Mouse (Mus musculus) lung, postnatal 14 days (tissue): ENCODE results near the gene Ggct.

Experiments
- DNase-seq: peaks from one replicate; pipeline ENCODE4 v3.0.0; 2021

The Ggct gene

GRCm38 (mm10) chr6:54992734-54993260, at the start of gene Ggct:
Gene Ggct, minus strand, starts transcription at chr6:54992950.
- DNase-seq = peak; percentile 95

- DNase-seq = no peak
Observed at GRCm38 (mm10) chr6:55040031-55040430, 47.3 kb upstream of the Ggct start.

- no peak for DNase-seq
Observed at GRCm38 (mm10) chr6:55039446-55039783, 46.7 kb upstream of the Ggct start.

GRCm38 (mm10) chr6:55038671-55039445, 46.1 kb upstream of the Ggct start:
- peak; percentile 17 for DNase-seq

DNA sequence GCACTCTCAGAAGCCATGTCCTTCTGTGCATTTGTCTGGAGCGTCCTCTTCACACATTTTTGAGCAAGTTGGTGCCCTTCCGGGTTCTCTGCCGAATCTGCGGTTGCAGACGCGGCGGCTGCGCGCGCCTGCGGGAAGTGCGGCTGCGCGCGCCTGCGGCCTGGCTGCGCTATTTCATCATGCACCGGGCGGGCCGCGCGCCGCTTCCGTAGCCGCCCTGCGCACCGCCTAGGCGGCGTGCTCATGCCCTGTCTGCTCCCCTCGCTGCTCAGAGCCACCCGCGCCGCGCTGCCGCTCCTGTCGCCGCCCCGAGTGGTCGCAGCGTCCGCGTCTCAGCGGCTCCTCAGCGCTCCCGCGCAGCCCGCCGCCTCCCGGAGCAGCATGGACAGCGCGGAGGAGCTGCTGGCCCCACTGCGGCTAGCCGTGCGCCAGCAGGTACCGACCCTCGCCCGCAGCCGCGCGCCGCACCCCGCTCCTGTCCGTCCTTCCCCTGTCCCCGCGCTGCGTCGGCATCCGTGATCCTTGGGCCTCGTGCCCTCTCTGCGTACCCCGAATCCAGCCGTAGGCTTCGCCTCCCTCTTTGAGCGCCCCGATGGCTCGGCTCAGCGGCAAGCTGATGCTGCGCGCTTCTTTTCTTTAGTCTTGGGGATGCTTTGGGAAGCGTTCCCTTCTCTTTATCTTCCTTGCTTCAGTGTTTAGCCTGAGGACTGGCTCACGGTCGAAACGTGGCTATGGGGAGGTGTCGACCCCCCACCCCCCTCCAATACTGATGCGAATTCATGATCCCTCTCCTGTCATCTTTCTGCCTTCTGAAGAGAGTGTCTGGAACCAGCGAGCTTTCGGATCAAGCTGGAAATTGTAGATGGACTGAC, 45.3 kb upstream of the Ggct start, which contains the start of gene Gars:
Gene Gars (plus strand): TSS at position 209 of the 872 bp plus-strand sequence.
- peak; percentile 88 for DNase-seq

DNA sequence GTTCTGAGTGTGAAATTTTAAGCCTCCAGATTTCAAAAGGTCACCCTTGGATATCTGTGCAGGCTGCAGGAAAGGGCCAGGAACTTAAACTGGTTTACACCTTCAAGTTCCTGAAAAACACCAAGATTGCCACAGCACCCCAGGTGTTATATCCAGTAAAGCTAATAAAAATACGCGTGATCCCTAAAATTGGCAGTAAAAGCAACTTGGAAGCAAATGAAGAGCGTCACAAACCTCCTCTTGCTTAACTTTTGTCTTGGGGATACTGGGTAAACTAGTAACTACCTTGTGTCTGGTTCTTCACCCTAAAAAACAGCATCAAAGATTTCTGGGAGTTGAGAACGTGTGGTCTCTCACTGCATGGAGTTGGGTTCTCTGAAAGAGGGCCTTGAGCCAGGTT, 44.0 kb upstream of the Ggct start:
- DNase-seq = no peak

DNA sequence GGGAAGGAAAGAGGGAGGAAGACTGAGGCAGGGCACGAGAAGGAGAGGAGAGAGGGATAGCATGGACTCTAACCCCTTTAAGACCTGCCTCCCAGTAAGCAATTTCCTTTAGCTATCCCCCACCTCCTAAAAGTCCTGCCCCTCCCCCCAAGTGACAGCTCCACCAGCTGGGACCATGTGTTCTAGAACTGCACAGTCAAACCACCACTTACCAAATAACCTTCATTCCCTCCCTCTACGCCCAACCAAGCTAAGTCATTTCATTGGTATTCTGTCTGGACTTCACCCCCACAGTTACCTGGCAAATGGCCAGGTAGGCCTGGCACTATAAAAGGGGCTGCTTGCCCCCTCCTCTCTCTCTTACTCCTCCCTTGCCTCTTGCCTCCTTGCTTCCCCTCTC, 34.9 kb upstream of the Ggct start:
- DNase-seq = peak; percentile 30

DNA sequence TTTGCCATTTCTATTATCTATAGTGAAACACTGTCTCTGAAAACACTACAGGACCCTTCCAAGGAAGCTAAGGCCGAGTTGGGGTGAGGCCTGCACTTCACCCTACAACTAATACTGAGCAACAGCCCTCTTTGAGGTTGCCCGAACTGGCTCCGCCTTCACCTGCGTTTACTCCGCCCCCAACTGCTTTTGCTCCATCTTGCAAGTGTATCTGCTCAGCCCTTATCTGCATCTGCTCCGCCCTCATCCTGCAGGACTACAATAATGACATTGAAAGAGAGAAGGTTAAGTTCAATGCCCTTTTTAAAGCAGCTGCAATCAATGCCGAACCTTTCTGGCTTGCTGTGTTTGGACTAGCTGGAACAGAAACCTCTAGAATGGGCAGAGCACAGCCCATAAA, 29.1 kb upstream of the Ggct start:
- DNase-seq = no peak

GRCm38 (mm10) chr6:55018417-55018816, 25.7 kb upstream of the Ggct start:
- DNase-seq = no peak

DNA sequence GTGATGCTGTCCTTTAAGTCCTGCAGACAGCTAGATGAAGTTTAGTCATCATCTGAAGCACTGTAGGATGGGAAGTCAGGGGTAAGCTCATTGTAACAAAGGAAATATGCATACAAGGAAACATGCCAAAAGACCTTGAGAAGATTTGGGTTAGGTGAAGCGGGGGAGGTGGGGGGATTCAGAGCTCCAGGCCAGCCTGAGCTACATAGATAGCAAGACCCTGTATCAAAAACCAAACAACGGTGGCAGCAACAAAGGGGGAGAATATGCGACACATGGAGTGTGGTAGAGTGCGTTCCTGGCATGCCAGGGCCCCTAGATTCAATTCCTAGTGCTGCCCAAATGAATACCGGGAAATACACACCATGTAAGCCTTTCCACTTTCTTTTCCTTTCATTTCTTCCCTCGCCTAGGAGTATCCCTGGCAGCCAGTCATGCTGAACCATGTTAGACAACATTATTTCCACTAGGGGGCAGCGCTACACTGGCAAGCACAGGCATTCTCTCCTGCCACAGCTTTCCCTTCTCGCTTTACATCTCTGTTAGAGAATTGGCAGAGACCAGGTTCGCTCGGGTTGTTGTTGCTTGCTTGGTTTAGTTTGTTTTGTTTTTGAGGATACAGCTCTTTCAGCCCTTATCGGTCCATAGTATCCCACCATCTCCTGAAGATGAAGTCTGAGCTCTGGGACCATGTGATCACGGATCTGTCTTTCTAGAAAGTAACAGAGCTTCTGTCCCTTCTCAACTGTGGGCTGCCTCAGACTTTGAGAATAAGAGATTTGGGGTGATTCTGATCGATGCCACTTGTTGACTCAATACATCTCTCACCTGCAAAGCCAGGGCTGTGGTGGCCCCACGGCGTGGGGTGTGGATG, 24.2 kb upstream of the Ggct start:
- peak; percentile 75 for DNase-seq

- peak; percentile 67 for DNase-seq
Observed at GRCm38 (mm10) chr6:55016236-55016635, 23.5 kb upstream of the Ggct start.

- no peak for DNase-seq
Observed at GRCm38 (mm10) chr6:55014184-55014583, 21.4 kb upstream of the Ggct start.

DNA sequence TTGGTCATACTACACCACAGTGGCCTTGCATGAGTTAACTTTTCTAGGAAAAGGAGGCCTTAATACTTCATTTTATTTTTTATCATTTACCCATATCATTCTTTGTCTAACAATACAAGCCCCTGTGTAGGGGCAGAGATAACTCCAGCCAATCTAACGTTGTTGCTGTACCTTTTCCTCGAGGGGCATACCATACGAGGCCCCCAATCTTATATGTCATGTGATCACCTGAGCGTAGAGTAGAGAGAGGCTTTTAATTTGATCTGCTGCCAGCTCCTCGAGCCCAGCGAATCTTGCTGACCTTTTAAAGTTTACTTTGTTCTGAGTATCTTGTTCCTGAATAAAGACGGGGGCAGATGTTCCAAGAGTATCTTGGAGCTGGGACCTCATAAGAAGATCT, 19.8 kb upstream of the Ggct start:
- no peak for DNase-seq

- DNase-seq = no peak
Observed at GRCm38 (mm10) chr6:55010330-55011091, 17.8 kb upstream of the Ggct start.

- no peak for DNase-seq
Observed at GRCm38 (mm10) chr6:55009391-55010230, 16.9 kb upstream of the Ggct start.

DNA sequence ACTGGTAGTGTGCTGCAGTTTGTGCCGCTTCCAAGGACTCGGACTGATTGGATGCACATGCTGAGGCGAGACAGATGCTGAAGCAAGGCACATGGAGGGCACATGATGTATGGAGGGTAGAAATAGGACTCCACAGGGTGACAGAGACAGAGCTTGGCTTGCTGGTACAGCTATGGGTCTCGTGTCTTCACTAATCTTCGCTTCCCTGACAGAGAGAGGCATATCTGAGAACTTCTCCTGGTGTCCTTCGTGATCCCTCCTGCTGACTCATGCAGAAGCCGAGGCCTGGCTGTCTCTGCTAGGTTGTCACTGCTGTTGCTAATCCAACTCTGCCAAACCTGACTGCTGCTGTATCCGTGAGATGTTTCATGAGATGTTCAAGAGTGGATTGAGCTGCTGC, 15.7 kb upstream of the Ggct start:
- no peak for DNase-seq

DNA sequence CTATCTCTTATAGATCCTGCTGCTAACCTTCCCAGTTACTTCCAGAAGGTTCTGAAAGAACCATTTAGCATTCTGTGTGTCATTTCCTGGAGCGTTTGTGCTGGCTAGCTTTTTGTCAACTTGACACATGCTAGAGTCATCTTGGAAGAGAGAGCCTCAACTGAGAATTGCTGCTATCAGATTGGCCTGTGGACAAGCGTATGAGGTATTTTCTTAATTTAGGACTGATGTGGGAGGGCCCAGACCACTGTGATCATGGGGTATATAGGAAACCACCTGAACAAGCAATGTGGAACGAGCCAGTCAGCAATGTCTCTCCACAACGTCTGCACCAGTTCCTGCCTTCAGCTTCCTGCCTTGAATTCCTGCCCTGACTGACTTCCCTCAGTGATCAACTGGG, 10.8 kb upstream of the Ggct start:
- no peak for DNase-seq

GRCm38 (mm10) chr6:55002438-55002837, 9.7 kb upstream of the Ggct start:
- no peak for DNase-seq

DNA sequence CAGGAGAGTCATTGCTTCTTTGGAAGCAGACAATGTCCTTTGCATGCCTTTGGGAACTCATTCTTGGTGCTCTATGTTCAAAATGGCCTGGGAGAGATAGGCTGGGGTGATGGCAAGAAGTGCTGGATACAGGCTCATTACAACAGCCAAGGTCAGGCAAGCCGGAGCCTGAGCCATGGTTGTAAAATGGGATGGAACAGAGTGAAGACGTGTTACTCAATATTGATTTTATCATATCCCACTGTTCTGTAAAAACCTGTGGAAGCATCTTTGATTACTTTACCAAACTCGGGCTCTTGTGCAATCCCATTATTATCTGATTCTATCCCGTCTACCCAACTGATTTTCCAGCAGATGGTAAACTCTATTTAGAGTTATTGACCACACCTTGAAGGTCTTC, 8.6 kb upstream of the Ggct start:
- no peak for DNase-seq

DNA sequence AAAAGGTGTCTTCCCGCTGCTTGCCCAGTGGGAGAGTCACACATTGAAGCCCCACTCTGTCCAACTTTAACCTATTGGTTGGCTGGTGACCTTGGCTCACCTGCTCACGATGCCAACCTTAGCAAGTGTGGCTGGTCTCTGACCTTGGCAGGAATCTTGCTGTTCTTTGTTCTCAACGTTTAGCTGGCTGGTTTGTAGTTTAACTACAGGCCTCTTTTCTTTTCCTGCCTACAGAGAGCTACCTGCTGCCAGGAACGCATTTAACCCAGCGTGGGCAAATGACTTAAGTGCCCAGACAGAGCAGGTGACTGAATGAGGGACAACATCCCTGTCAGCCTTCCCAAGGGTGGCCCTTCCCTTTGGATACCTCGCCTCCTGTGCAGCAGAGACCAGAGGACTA, 5.0 kb upstream of the Ggct start:
- DNase-seq = no peak

DNA sequence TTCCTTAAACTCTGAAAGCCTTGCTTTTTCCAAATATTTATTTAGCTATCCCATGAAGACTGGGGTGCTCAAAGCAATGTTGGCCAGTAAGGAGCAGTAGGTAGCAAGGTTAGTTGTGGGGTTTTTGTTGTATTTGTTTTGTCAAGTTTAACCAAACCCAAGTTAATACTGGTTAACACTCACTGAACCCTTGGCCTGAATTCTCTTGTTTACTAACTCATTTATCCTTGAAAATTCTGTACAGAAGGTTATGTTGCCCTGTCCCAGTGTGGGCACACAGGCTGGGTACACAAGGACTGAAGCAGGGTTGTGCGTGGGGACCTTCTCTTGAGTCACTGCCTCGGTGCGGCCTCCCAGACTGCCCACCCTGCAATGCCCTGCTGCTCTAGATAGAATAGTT, 3.6 kb upstream of the Ggct start:
- no peak for DNase-seq
